Mouse (Mus musculus): ENCODE results near the gene Areg. TPM values are rescaled to one million over a fixed set of nuclear protein-coding genes. Genes with fewer than 3 reads are reported as not detected.

Areg gene
- total RNA-seq (2021), result not detected
- long read RNA-seq, experiment 1, result 0 reads
- long read RNA-seq, experiment 2, result 0 reads

- intact Hi-C loops (cut with DNase I), result no loop called here
- Histone ChIP-seq H3K27ac (no peak within 1 kb of the TSS), H3K4me3 (peak within 1 kb of the TSS; percentile 69)
- DNase-seq, result peak; percentile 55
- TF ChIP-seq CTCF (IDR thresholded peaks at IDR 0.05), result no peak
Observed at GRCm38 (mm10) chr5:91139446-91139873, at the start of gene Areg. Areg (plus strand) TSS chr5:91139599.

- Histone ChIP-seq H3K4me3 (no peak overlapping the region), H3K27ac (no peak overlapping the region)
- DNase-seq, result no peak
- TF ChIP-seq CTCF (IDR thresholded peaks at IDR 0.05), result no peak
- intact Hi-C loops (cut with DNase I), result no loop called here
Observed at GRCm38 (mm10) chr5:91090301-91090700, 49.1 kb upstream of the Areg start.

DNA sequence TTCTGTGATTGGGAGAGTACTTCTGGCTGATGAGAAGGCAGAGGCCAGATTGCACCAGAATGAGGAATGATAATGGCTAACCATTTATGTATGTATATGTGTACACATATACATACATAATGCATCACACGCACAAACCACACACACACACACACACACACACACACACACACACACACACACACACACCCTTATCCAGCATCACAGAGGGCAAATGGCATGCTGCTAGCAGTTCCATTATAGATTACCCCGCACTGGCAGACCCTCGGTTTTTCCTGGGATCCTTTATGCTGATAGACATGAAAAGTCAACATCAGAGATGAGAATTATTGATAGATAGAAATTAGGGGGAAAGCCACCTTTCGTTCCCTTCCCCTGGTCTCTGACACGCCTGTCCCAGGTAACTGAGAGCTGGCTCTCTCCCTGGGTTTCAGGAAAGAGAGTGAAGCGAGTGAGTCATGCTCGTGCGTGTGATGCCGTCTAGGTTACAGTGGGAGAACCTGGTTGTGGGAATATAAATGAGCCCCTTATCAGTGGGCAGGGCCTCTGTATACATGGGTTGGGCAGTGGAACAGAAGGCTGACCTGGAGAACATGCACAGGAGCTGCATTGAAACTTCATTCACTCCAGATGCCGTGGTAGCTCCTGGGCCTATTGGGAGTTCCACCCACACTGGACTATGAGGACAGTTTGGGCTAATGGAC lies 41.3 kb upstream of the Areg start:
- intact Hi-C loops (cut with DNase I), result no loop called here
- no peak for DNase-seq
- Histone ChIP-seq H3K4me3 (no peak overlapping the region), H3K27ac (no peak overlapping the region)
- no peak for TF ChIP-seq CTCF (IDR thresholded peaks at IDR 0.05)

- no peak overlapping the region for H3K4me3 ChIP-seq
- no peak overlapping the region for H3K27ac ChIP-seq
- intact Hi-C loops (cut with DNase I), result no loop called here
- no peak for TF ChIP-seq CTCF (IDR thresholded peaks at IDR 0.05)
- DNase-seq, result no peak
Observed at GRCm38 (mm10) chr5:91101742-91102141, 37.7 kb upstream of the Areg start.

DNA sequence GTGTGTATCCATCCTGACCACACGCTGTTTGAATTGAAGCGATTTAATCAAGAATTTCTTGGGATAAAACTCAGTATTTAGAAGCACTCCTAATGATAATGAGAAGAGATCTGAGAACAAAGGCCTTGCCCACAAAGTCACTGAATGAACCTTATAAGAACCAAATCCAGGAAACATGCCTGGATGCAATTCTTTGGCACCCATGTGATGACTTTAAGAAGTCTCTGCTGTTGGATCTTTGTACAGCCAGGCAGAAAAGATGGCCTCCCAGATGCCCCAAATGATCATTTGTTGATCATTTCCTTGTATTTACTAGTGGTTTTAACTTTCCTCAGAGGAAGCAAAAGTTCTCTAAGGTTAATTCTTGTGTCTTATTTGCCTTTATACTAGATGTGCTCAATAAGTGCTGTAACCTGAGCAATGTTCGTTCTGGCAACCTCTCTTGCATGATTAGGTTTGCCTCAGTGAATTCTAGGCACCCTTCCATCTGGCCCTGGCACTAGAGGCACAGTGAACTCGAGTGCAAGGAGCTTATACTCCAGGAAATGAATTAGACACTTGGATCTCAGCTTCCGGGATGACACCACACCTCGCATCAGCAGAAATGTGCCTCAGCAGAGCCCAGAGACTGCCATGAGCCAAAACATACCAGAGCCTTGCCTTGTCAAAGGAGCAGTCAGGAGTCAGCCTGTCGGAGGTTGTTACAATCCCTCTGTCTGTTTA lies 35.3 kb upstream of the Areg start:
- H3K4me3 ChIP-seq, result no peak overlapping the region
- DNase-seq, result peak; percentile 34
- intact Hi-C loops (cut with DNase I), result no loop called here
- no peak for TF ChIP-seq CTCF (IDR thresholded peaks at IDR 0.05)
- no peak overlapping the region for H3K27ac ChIP-seq

GRCm38 (mm10) chr5:91106248-91106647 lies 33.2 kb upstream of the Areg start:
- intact Hi-C loops (cut with DNase I), result no loop called here
- H3K27ac ChIP-seq, result no peak overlapping the region
- DNase-seq, result no peak
- no peak for TF ChIP-seq CTCF (IDR thresholded peaks at IDR 0.05)
- no peak overlapping the region for H3K4me3 ChIP-seq

- H3K27ac ChIP-seq, result no peak overlapping the region
- no peak for DNase-seq
- intact Hi-C loops (cut with DNase I), result no loop called here
- TF ChIP-seq CTCF (IDR thresholded peaks at IDR 0.05), result no peak
- H3K4me3 ChIP-seq, result no peak overlapping the region
Observed at GRCm38 (mm10) chr5:91110023-91110670, 29.3 kb upstream of the Areg start.

DNA sequence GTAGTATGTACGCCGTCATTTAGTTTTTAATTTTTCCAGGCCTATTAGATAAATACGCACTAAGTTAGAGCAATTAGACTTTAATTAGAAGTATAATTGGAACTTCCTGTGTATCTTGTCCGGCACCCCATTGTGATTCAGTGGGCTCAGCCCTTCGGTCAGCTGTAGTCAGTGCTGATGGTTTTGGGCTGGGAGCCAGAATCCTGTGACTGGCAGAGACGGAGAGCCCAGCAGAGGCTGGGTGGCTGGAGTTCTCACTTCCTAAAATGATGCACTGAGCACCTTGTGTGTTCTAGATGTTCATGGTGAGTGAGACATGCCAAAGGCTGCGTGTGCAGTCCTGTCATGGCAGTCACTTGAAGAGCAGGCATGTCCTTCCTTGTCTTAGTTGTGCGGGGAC lies 28.4 kb upstream of the Areg start:
- Histone ChIP-seq H3K27ac (no peak overlapping the region), H3K4me3 (no peak overlapping the region)
- no peak for TF ChIP-seq CTCF (IDR thresholded peaks at IDR 0.05)
- no peak for DNase-seq
- intact Hi-C loops (cut with DNase I), result no loop called here

GRCm38 (mm10) chr5:91113967-91114366 lies 25.4 kb upstream of the Areg start:
- no peak overlapping the region for H3K27ac ChIP-seq
- TF ChIP-seq CTCF (IDR thresholded peaks at IDR 0.05), result no peak
- no peak overlapping the region for H3K4me3 ChIP-seq
- no peak for DNase-seq
- intact Hi-C loops (cut with DNase I), result no loop called here

GRCm38 (mm10) chr5:91114574-91114973 lies 24.8 kb upstream of the Areg start:
- Histone ChIP-seq H3K27ac (no peak overlapping the region), H3K4me3 (no peak overlapping the region)
- no peak for TF ChIP-seq CTCF (IDR thresholded peaks at IDR 0.05)
- intact Hi-C loops (cut with DNase I), result no loop called here
- DNase-seq, result no peak

DNA sequence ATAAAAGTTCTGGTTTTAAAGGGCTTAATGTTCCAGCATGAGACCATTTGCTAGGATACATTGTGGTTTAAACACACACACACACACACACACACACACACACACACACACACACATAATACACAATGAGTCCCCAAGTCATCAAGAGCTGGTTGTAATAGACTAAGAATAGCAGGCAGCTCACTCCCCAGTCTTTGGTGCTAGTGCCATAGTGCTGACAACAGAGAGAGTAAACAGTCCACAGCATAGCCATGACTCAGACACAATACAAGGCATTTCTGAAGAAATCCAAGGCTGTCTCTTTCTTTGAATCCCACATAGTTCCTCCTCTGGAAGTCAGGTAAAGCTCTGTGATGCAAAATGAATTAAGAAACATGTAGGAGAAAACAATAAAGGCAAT lies 20.8 kb upstream of the Areg start:
- intact Hi-C loops (cut with DNase I), result no loop called here
- Histone ChIP-seq H3K27ac (no peak overlapping the region), H3K4me3 (no peak overlapping the region)
- no peak for DNase-seq
- no peak for TF ChIP-seq CTCF (IDR thresholded peaks at IDR 0.05)

- Histone ChIP-seq H3K4me3 (no peak overlapping the region), H3K27ac (no peak overlapping the region)
- no peak for TF ChIP-seq CTCF (IDR thresholded peaks at IDR 0.05)
- intact Hi-C loops (cut with DNase I), result no loop called here
- no peak for DNase-seq
Observed at GRCm38 (mm10) chr5:91123404-91123803, 16.0 kb upstream of the Areg start.

DNA sequence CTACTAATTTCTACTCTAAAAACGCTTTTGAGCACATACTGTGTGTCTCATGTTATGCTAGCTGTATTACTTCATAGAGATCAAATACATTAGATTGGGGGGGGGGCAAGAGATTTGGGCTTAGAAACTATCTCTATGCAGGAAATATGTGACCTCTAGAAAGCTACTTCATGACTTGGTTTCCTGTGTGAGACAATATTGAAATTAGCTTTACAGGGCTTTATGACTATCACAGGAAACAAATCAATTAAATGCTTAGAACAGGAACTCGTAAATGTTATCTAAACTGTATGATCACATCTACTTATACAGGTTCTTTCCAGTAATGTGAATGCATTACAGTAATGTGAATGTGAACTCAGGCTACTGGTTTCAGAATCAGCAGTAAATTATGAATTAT lies 15.3 kb upstream of the Areg start:
- no peak for TF ChIP-seq CTCF (IDR thresholded peaks at IDR 0.05)
- intact Hi-C loops (cut with DNase I), result no loop called here
- no peak overlapping the region for H3K27ac ChIP-seq
- no peak for DNase-seq
- H3K4me3 ChIP-seq, result no peak overlapping the region
